Mouse (Mus musculus) kidney, postnatal 0 days (tissue): ENCODE measurements around the gene Shc2. TPM values are rescaled to one million over a fixed set of nuclear protein-coding genes. Genes with fewer than 3 reads are reported as not detected.
A peak's percentile ranks its signal among the peaks of the same experiment; 100 is the strongest.

Experiments used
- ATAC-seq: fragments of 200-750 bp; cut with Nextera tagmentation; replicated peaks from 2 replicates; pipeline ENCODE4 v1.8.0; 2017; ENCODE audit warnings: low read depth, moderate number of reproducible peaks, moderate TSS enrichment, moderate library complexity; ENCODE audit not compliant: low FRiP score
- DNase-seq: peaks from one replicate; pipeline ENCODE4 v3.0.0-alpha.2; 2016; ENCODE audit warnings: low spot score
- H3K27ac ChIP-seq: fragments of 300-500 bp; sonication (generic); 2 replicates; pipeline ENCODE4 v1.5.1; 2014; ENCODE audit warnings: mild to moderate bottlenecking
- H3K27me3 ChIP-seq: fragments of 300-500 bp; sonication (generic); 2 replicates; pipeline ENCODE4 v1.6.1; 2014; ENCODE audit warnings: low read length, mixed read lengths; ENCODE audit not compliant: insufficient read depth
- H3K36me3 ChIP-seq: fragments of 300-500 bp; sonication (generic); 2 replicates; pipeline ENCODE4 v1.6.1; 2014; ENCODE audit warnings: low read length, mixed read lengths; ENCODE audit not compliant: insufficient read depth
- H3K4me1 ChIP-seq: fragments of 300-500 bp; sonication (generic); replicated peaks from 2 replicates; pipeline ENCODE4 v1.6.1; 2014; ENCODE audit warnings: antibody characterized with exemption, low read length, mixed read lengths; ENCODE audit not compliant: insufficient read depth
- H3K4me2 ChIP-seq: fragments of 300-500 bp; sonication (generic); 2 replicates; pipeline ENCODE4 v1.6.1; 2014; ENCODE audit warnings: mild to moderate bottlenecking, low read length, moderate library complexity, mixed read lengths
- H3K4me3 ChIP-seq: fragments of 300-500 bp; sonication (generic); replicated peaks from 2 replicates; pipeline ENCODE4 v1.5.1; 2014; ENCODE audit warnings: low read depth, low read length
- H3K9ac ChIP-seq: fragments of 300-500 bp; sonication (generic); 2 replicates; pipeline ENCODE4 v1.6.1; 2014; ENCODE audit warnings: low read depth, low read length
- H3K9me3 ChIP-seq: fragments of 300-500 bp; sonication (generic); replicated peaks from 2 replicates; pipeline ENCODE4 v1.6.1; 2016; ENCODE audit warnings: low read length, inconsistent platforms, mixed read lengths
- CTCF ChIP-seq: IDR thresholded peaks from 2 replicates; pipeline ENCODE4 v1.5.1; 2016; ENCODE audit warnings: antibody characterized with exemption, low read depth, mild to moderate bottlenecking, moderate library complexity
- WGBS: fragments of 180-500 bp; shearing (Covaris S2); extraction: QIAGEN DNeasy Blood & Tissue Kit; methylation state at CpG from one replicate; pipeline ENCODE4 v1.1.7; 2014; 5-methylcytosine and 5-hydroxymethylcytosine counted together
- polyA plus RNA-seq: library from polyadenylated mRNA; unstranded; fragments of >200 nt; fragmentation: Nextera tagmentation; extraction: Ambion mirVana; gene quantifications from 2 replicates; pipeline ENCODE4 v1.2.1, GENCODE M21; 2015

The Shc2 gene
- polyA plus RNA-seq, 1 experiment from 2014 or later: 5.4 TPM

GRCm38 (mm10) chr10:79668771-79669575, 31.3 kb upstream of the Shc2 start, which contains the start of gene Tpgs1:
Gene Tpgs1, plus strand, starts transcription at chr10:79669369.
- Histone ChIP-seq H3K4me1 (peaks cover 17% of the 10 kb centered on the region), H3K36me3 (no peaks in the 10 kb centered on the region), H3K27ac (peak within 1 kb of the TSS; percentile 90), H3K9ac (peak within 1 kb of the TSS; percentile 81), H3K27me3 (no peaks in the 10 kb centered on the region), H3K4me3 (peak within 1 kb of the TSS; percentile 97), H3K9me3 (no peaks in the 10 kb centered on the region), H3K4me2 (peak within 1 kb of the TSS; percentile 81)
- ATAC-seq: peak; percentile 70
- under 1% methylated on average over 45 of the region's 45 CpGs for WGBS
- DNase-seq: peak; percentile 95
- peak; percentile 94 for TF ChIP-seq CTCF

GRCm38 (mm10) chr10:79668076-79668475, 30.4 kb upstream of the Shc2 start:
- no peak overlapping the region for H3K9ac ChIP-seq
- 89% methylated on average over 5 of the region's 5 CpGs for WGBS
- peaks cover 17% of the 10 kb centered on the region for H3K4me1 ChIP-seq
- no peak for ATAC-seq
- H3K4me2 ChIP-seq: no peak overlapping the region
- no peaks in the 10 kb centered on the region for H3K27me3 ChIP-seq
- no peak overlapping the region for H3K4me3 ChIP-seq
- no peak overlapping the region for H3K27ac ChIP-seq
- DNase-seq: no peak
- H3K36me3 ChIP-seq: no peaks in the 10 kb centered on the region
- H3K9me3 ChIP-seq: no peaks in the 10 kb centered on the region
- no peak for TF ChIP-seq CTCF

- TF ChIP-seq CTCF: no peak
- no peaks in the 10 kb centered on the region for H3K27me3 ChIP-seq
- ATAC-seq: no peak
These were observed 28.8 kb upstream of the Shc2 start for GRCm38 (mm10) chr10:79666493-79666892.

GRCm38 (mm10) chr10:79665051-79665450, 27.3 kb upstream of the Shc2 start:
- no peaks in the 10 kb centered on the region for H3K36me3 ChIP-seq
- H3K27ac ChIP-seq: no peak overlapping the region
- H3K4me3 ChIP-seq: no peak overlapping the region
- no peak overlapping the region for H3K9ac ChIP-seq
- H3K27me3 ChIP-seq: no peaks in the 10 kb centered on the region
- no peak for TF ChIP-seq CTCF
- no peaks in the 10 kb centered on the region for H3K9me3 ChIP-seq
- H3K4me1 ChIP-seq: peaks cover 3% of the 10 kb centered on the region; the same call in 1 of the 2 replicates
- WGBS: 85% methylated on average over 8 of the region's 8 CpGs
- ATAC-seq (no peak), DNase-seq (no peak)
- no peak overlapping the region for H3K4me2 ChIP-seq

More at GRCm38 (mm10) chr10:79666493-79666892, 28.8 kb upstream of the Shc2 start:
- DNase-seq: no peak
- no peak overlapping the region for H3K4me3 ChIP-seq
- H3K27ac ChIP-seq: no peak overlapping the region
- no peaks in the 10 kb centered on the region for H3K9me3 ChIP-seq
- no peak overlapping the region for H3K4me2 ChIP-seq
- H3K36me3 ChIP-seq: no peaks in the 10 kb centered on the region
- H3K9ac ChIP-seq: no peak overlapping the region
- 61% methylated on average over 9 of the region's 9 CpGs for WGBS
- H3K4me1 ChIP-seq: peaks cover 13% of the 10 kb centered on the region

GRCm38 (mm10) chr10:79664131-79664665, 26.5 kb upstream of the Shc2 start, which contains the start of gene Madcam1:
Gene Madcam1, plus strand, starts transcription at chr10:79664559.
- peak; percentile 85 for DNase-seq
- Histone ChIP-seq H3K4me1 (no peaks in the 10 kb centered on the region; the same call in 1 of the 2 replicates), H3K4me3 (no peak within 1 kb of the TSS), H3K27me3 (no peaks in the 10 kb centered on the region), H3K27ac (no peak within 1 kb of the TSS), H3K36me3 (no peaks in the 10 kb centered on the region), H3K4me2 (no peak within 1 kb of the TSS), H3K9ac (no peak within 1 kb of the TSS), H3K9me3 (no peaks in the 10 kb centered on the region)
- no peak; the same call in 1 of the 2 replicates for ATAC-seq
- peak; percentile 93 for TF ChIP-seq CTCF
- WGBS: 12% methylated on average over 13 of the region's 13 CpGs

GRCm38 (mm10) chr10:79661861-79662260, 24.1 kb upstream of the Shc2 start:
- H3K36me3 ChIP-seq: no peaks in the 10 kb centered on the region
- 44% methylated on average over 3 of the region's 3 CpGs for WGBS

More at GRCm38 (mm10) chr10:79661861-79662260, 24.1 kb upstream of the Shc2 start:
- no peaks in the 10 kb centered on the region for H3K27me3 ChIP-seq
- no peak overlapping the region for H3K4me3 ChIP-seq
- no peak for TF ChIP-seq CTCF
- no peaks in the 10 kb centered on the region for H3K9me3 ChIP-seq
- DNase-seq: no peak
- no peaks in the 10 kb centered on the region; the same call in 1 of the 2 replicates for H3K4me1 ChIP-seq
- H3K9ac ChIP-seq: no peak overlapping the region
- ATAC-seq: no peak
- no peak overlapping the region for H3K27ac ChIP-seq
- H3K4me2 ChIP-seq: no peak overlapping the region
